Mouse (Mus musculus): ENCODE results near the gene Etv6. TPM values are rescaled to one million over a fixed set of nuclear protein-coding genes. Genes with fewer than 3 reads are reported as not detected.

Etv6 gene
- total RNA-seq, 2 experiments from 2014 or later = 19.4 to 22.4 TPM

DNA sequence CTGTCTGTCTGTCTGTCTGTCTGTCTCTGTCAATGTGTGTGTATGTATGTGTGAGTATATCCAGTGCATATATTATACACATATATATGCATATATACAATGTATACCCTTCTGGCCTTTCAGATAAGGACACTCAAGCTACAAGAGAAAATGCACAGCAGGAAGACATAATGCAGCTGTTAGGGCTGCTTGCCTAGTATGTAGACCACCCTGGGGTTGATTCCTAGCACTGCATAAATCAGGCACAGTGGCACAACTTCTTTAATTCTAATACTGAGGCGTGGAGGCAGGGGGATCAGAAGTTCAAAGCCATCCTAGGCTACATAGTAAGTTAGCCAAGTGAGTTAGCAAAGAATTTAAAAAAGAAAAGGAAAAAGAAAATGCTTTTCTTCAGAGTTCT lies 127.8 kb downstream of the Etv6 start:
- DNase-seq (ENCODE audit: low spot score in 2 of 2) = no peak

DNA sequence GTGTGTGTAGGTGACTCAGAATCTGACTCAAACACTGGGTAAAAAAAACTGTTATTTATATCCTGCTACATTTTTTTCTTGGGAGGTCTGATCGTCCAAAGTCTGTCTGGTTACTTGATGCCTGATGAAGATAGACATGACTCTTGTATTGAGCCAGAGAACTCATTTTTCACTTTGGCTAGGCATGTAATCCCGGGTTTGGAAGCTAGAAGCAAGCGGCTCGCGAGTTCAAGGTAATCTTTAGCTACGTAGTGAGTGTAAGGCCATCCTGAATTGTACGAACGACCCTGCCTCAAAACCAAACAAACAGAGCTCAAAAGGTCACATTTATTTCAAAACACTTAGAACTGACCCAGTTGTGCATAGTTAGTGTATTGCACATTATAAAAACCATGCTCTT lies 128.9 kb downstream of the Etv6 start:
- DNase-seq (ENCODE audit: low spot score in 2 of 2) = no peak

DNA sequence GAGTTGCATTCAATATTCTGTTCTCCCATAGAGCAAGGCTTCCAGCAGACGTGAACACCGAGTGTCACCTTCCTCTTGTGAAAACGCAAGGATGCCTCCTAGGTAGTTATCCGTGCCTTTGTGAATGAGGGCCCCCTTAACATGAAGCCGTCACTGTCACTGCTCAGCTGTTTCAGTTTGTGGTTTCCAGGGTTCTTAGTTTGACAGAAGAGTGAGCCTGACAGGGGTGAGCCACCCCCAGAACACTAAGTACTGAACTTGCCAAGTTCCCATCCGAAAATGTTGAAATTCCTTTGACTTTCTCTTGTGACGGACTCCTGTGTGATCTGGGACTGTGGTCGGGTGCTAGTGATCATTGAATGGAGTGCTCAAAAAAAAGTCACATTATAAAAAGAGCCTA lies 129.5 kb downstream of the Etv6 start:
- DNase-seq (ENCODE audit: low spot score in 2 of 2) = no peak

DNA sequence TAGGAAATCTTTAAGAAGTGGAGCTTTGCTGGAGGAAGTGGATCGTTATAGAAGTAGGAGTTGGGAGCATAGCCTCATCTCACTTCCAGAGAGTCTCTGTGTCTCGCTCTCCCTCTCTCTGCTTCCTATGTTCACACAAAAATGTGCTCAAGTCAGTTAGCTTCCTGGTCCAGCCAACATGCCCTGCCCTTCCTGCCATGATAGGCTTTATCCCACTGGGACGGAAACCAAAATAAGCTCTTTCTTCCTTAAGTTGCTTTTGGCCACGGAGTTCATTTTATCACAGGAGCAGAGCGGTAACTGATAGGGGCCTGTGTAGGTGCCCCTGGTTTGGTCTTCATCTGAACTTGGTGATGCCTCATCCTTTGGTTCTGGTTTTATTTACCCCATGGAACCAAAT lies 132.5 kb downstream of the Etv6 start:
- DNase-seq (ENCODE audit: low spot score in 2 of 2) = no peak

DNA sequence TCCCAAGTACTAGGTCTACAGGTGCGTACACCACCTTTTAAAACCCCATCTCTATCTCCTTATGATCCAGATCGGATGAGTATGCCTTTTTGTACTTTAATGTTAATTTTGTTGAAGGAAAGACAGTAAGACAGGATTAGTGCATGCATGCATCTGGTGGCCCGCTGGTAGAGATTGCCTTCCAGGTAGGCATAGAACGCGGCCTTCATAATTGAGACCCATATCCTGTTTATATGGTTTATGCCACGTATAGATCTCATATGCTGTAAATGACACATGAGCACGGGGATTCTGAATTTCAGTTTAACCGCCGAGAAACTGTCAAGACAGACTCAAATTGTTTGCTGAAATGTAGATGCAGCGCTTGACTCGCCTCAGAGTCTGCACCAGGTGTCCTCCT lies 133.3 kb downstream of the Etv6 start:
- DNase-seq (ENCODE audit: low spot score in 2 of 2) = no peak

DNA sequence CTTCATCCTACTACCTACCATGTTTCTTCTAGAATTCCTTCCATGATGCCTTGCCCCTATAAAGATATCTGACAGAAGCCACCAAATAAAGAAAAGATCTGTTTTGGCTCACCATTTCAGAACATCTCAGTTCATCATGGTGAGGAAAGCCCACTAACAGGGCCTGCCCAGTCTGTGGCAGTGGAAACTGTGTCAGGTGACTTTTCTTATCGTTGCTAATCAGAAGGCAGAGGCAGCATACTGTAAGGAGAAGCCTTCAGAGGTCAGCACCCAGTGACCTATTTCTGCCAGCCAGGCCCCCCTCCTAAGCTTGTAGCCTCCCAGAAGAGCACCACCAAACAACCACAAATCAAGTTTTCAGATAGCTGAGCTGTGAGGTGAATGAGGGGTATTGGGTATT lies 135.7 kb downstream of the Etv6 start:
- DNase-seq (ENCODE audit: low spot score in 2 of 2) = no peak

DNA sequence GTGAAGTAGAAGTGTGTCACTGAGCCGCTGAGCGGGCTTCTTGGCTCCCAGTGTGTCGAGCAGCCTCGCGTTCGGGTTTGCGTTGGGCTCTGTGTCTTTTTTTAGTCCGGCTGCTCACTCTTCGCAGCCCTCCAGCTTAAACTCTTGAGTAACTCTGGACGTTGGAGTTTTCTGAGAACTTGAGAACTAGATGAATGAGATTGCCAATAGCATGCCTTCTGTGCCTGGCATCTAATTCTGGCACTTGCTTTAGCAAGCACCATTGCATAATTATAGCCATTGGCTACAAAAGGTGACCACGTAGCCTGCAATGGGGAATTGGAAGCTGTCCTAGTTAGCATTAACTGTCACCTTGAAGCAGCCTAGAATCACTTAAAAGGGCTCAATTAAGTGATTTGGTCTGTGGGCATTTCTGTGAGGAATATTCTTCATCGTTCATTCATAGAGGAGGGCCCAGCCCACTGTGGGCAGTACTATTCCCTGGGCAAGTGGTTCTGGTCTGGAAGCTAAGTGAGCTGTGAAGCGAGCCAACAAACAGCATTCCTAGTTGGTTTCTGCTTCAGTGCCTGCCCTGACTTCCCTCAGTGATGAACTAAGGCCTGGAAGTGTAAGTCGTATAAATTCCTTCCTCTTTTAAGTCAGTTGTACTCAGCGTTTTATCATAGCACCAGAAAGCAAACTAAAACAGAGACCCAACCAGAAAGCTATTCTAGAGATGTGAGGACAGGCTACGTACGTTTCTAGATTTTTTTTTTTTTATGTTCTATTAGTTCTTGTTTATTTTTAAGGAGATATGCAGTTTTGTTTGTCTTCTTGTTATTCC lies 136.6 kb downstream of the Etv6 start:
- DNase-seq (ENCODE audit: low spot score in 2 of 2) = no peak

DNA sequence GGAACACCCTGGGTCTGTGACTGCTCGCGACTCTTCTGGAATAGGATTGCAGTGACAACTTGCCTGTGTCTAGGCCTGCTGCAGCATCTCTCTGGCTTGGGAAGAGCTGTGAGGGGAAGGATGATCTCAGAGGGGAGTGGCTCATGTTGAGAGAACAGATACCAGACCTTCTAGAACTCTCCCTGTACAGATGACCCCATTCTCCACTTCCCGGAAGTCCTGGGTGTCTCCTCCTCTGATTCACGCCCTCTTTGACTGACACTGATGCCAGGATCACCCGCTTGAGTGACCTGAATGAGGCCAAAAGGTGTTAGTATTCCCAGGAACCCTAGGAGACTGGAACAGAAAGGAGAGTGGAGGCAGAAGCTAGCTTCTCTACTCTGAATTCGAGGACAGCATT lies 137.9 kb downstream of the Etv6 start:
- DNase-seq (ENCODE audit: low spot score in 2 of 2) = no peak

DNA sequence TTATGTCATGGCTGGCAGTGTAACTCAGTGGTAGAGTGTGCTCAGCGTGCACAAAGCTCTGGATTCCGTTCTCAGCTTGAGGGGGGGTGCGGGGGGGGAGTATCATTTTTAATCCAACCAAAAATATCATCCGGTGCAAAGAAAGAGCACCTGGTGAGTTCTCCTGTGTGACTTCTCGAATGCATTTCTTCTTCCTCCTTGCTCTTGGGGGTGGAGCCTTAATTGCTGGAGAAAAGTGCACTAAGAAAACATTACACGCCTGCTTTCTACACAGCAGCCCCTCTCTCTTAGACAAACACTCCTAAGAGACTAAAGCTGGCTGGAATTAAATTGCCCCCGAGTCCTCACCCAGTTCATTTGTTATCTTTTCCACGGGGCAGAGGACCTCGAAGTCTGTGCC lies 139.6 kb downstream of the Etv6 start:
- DNase-seq (ENCODE audit: low spot score in 2 of 2) = no peak

DNA sequence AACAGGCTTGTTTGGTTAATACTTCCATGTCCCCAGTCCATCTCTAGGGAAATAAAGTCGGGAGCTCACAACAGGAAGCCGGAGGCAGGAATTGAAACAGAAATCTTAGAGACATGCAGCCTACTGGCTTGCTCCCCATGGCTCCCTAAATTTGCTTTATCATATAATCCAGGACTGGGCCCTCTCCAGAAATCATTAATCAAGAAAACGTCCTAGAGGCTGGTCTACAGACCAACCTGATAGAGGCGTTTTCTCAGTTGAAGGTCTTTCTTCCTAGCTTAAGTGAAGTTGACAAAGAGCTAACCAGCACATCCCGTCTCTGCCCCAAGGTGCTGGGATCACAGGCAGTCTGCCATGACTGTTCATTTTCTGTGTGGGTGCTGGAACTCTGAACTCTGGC lies 141.7 kb downstream of the Etv6 start:
- no peak for DNase-seq (ENCODE audit: low spot score in 2 of 2)

DNA sequence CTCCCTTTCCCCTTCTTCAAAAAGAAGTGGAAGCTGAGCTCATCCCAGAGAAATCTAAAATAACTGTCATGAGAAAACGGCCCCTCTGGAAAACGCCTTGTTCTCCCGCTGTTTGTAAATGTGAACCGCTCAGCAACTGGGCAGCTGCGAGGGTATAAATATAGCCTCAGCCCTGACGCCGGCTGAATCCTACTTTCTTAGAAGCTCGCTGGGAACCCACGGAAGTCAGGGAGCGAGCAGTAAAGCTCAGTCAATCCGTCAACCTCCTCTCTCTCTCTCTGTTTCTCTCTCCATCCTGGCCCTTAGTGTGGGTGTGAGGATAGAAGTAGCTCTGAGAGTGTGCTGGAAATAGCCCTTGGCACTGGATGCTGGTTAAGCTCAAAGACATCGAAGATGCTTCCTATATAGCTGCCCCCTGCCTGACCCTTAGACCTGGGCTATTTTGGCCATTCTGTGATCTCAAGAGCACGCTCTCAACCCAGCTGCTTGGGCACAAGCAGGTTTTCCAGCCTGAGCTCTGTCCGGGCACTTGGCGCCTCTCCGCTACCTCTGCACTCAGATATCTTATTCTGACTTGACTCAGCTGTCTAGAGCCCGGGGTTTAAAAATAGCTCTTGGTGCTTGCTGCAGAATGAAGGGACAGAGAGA lies 146.9 kb downstream of the Etv6 start:
- peak in 1 of 2 experiments; percentile 17 for DNase-seq (ENCODE audit: low spot score in 2 of 2)

DNA sequence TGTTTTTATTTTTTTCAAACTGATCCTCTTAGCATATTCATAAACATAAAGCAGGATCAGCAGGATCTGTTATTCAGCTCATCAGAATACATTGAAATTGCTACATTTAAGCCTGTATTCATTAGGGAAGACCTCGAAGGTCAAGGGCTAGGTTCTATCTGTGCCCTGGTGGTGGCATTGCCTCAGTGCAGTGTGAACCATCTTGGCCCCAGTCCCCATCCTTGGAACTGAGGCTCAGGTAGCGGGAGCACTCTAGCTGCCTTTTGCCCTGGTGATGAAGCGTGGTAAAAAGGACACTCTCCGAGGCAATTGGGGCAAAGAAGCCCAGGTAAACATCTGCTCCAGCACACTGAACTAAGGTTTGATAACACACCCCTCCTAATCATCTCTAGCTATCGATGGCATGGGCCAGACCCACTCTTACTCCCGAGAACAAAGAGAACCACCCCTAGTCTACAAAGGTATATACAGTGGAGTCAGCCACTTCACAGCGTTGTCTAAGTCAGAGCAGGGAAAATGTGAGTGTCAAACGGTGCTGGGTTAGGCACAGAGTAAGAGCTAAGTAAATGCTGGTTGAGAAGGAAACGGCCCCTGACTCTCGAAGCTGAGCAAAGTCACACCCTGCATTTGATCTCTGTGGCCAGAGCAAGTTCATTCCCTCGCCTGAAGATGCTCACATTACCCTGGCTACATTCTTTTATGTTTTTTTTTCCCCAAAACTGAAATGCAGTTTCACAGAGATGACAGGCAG lies 148.3 kb downstream of the Etv6 start:
- no peak for DNase-seq (ENCODE audit: low spot score in 2 of 2)

DNA sequence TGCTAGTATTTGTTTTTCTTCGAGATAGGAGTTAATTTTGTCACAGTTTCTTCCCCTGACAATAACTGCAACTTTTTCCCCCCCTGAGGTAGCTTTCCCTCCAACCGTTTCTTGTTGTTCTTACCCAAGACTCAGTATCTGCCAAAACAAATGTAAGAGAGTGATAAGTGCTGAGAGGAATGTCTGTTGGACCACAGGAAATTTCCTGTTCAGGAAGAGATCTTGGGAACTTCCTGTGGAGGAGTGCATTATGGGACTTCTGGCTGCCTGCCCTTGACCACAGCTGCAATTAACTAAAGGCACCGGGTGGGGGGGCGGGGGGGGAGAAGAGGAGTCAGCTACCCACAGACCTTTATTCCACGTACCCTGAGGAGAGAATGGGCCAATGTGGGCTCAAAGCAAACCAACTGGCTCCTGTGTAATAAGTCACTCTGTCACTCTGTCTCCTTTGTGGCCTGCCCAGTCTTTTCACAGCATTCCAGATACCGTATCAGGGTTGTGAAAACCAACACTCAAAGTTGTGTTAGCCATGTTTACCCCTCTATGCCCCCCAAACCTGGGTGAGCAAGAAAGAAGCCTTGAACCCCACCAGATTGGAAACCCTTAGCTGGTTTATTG lies 150.9 kb downstream of the Etv6 start:
- DNase-seq (ENCODE audit: low spot score in 2 of 2) = peak in 1 of 2 experiments; percentile 42

DNA sequence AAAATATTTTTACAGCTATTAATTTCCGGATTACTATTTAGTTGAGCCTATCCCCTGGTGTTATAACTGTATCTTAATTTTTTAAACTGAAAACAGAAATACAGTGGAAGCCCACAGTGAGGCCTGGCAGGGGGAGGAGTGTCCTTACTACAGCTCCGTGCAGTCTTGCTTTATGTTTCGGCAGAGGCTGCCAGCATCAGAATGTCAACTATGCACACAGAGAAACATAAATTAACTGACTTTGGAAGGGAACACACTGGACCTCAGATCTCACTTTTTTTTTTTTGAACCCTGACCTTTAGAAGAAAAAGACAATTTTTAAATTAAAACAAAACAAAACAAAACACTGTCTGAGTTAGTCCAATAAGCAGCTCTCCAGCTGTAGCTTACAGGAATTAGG lies 153.2 kb downstream of the Etv6 start:
- DNase-seq (ENCODE audit: low spot score in 2 of 2) = no peak

DNA sequence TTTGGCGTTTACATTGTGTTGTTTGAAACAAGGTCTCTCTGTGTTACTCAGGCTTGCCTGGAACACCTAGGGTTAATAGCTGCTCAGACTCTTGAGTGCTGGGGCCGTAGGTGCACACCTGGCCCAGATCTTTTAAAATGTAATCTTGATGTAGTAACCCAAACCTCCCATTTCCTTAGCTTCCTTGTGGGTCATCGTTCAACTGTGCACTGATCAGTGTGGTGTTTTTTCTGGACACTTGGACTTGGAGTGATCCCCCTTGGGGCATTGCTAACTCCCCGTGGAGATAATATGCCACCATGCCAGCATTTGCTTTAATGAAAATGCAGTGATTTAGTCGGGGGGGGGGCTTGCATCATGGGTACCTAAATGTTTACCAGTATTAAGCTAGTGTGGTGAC lies 153.7 kb downstream of the Etv6 start:
- DNase-seq (ENCODE audit: low spot score in 2 of 2) = no peak

DNA sequence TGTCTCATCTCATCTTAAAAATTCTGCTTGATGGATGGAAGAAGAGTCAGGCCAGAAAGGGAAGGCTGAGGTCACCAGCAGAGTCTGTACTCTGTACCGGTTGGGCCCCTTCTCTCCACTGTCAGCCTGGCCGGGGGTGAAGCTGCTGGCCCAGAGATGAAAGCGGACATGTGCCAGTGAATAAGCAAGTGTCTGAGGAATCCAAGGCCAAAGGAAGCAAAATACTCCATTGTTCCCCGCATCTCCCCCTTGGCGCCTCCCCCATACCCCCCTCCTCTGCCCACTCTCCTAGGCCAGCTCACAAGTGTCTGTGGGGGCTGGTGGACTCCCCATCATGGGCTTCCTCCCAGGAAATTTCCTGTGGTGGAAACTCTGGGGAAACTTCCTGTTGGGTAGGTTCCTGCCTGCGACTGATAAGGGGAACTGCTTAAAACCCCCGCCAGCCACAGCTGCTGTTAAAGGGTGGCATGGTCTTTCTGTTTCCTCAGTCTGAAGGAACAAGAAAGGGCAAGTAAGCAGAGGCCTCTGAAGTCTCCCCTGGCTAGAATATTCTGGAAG lies 154.2 kb downstream of the Etv6 start:
- no peak for DNase-seq (ENCODE audit: low spot score in 2 of 2)

DNA sequence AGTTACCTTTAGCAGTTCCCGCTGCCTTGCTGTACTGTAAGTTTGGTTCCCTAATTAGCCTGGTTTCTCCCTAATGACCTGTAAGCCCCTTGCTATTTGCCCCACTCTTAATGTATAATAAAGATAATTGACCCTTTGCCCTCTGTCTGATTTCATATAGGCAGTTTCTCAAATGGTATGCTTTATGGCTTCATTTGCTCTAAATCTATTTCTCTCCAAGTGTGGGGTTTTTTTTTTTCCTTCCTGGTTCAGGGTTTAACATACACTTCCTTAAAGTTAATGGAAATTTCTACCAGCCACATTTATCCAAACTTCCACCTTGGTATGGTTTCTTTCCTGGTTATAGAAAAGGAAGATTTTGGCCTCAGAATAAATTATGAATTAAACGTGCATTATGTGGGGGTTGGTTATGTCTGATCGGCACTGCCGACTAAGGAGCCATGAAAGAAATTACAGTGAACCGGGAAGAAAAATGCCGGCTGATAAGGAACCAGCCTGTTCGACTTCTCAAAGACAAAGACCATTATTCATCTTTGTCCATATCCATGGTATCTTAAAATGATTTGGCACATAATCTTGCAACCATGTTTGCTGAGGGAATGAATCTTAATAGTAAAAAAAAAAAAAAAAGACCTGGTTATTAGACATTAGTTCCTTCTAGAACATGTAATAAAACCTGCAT lies 155.2 kb downstream of the Etv6 start:
- DNase-seq (ENCODE audit: low spot score in 2 of 2) = no peak

DNA sequence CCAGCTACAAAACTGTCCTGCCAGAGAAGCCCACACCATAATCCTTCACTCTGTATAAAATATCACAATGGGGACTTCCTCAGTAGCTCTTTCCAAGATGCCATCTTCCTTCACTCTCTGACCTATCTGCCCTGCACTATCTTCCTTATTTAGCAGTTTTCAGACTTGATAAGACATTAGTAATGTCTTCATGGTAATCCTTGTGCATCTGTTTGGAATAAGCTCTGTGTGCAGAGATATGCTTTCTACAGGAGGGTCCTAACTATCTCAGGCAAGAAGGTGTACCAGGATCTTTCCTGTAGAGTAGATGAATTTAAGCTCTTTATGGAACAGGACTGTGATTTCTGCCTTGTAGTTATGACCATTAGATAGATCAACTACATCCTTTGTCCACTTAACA lies 157.2 kb downstream of the Etv6 start:
- DNase-seq (ENCODE audit: low spot score in 2 of 2) = no peak

DNA sequence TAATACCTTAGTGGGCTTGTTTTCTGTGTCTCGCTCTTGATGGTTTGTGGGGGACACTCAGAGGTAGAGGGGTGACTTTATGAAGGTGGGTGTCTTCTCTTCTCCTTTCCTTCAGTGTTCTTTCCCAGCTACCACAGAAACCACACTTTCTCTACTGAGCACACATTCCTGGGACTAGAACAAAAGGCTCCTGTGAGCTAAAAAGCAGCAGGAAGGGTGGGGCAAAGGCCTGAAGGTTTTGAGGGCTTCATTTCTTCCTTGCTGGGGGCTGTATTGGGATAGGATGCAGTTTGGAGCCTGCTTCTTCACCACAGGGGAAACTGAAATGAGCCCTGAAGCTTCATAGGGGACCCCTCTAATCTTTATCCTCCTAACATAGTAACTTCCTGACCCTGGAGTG lies 164.4 kb downstream of the Etv6 start:
- no peak for DNase-seq (ENCODE audit: low spot score in 2 of 2)

DNA sequence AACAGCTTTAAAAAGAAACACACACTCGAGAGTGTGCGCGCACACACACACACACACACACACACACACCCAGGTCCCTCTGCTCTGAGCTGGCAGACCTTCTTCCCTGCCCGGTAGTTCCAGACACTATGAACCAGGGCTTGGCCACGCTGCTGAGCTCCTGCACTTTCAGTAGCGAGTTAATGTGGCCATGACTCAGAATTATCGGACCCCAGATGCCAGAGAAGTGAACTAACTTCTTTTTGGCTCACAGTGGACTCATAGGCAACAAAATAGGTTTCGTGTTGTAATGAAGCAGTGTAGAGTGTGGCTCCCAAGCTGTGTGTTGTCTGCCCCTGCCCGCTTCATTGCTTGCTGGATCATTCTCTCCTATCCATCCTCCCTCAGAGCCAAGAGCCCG lies 165.1 kb downstream of the Etv6 start:
- DNase-seq (ENCODE audit: low spot score in 2 of 2) = peak in 1 of 2 experiments; percentile 23

DNA sequence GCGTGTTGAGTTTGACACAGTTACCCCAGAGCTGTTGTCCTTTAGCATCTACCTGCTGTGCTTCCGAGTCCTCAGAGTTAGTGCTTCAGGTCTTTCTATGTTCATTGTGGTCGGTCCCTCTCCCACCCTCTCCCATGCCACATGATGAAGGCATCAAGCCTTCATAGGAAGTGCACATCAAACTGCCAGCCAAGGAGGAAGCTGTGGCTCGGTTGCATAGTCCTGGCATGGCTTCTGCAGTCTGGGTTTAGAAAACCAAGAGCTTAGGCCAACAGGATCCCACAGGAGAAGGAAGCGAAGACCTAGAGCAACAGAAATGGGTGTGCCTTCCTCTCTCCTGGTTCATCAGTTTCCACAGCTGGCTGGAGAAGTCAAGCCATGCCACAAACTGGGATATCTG lies 166.7 kb downstream of the Etv6 start:
- no peak for DNase-seq (ENCODE audit: low spot score in 2 of 2)
